Mouse (Mus musculus): ENCODE results near the gene Fam167b. TPM values are rescaled to one million over a fixed set of nuclear protein-coding genes. Genes with fewer than 3 reads are reported as not detected.
"Not testable (repeated sequence)": the region's sequence is repeated elsewhere in the genome, so short reads cannot be mapped to it uniquely, and the experiment has no call there.

Fam167b gene
- polyA plus RNA-seq, 1 experiment: not detected

- no peak for TF ChIP-seq CTCF (IDR thresholded peaks at IDR 0.05; ENCODE audit: borderline replicate concordance, insufficient read depth, low read length)
- no peak for TF ChIP-seq POLR2A (IDR thresholded peaks at IDR 0.05; ENCODE audit: low read depth, low read length)
- no peak overlapping the region for H3K27ac ChIP-seq (ENCODE audit: insufficient read depth, low read length)
- H3K4me1 ChIP-seq (ENCODE audit: control insufficient read depth, insufficient read depth, low read length): no peaks in the 10 kb centered on the region
- no peak overlapping the region for H3K4me3 ChIP-seq (ENCODE audit: insufficient read depth, low read length)
These were observed 28.1 kb downstream of the Fam167b start for GRCm38 (mm10) chr4:129550295-129550694.

GRCm38 (mm10) chr4:129549306-129549705 is 29.0 kb downstream of the Fam167b start:
- Histone ChIP-seq H3K27ac (ENCODE audit: insufficient read depth, low read length) (no peak overlapping the region), H3K4me1 (ENCODE audit: control insufficient read depth, insufficient read depth, low read length) (no peaks in the 10 kb centered on the region), H3K4me3 (ENCODE audit: insufficient read depth, low read length) (no peak overlapping the region)
- TF ChIP-seq POLR2A (IDR thresholded peaks at IDR 0.05; ENCODE audit: low read depth, low read length) (no peak), CTCF (IDR thresholded peaks at IDR 0.05; ENCODE audit: borderline replicate concordance, insufficient read depth, low read length) (no peak)

- H3K4me1 ChIP-seq (ENCODE audit: control insufficient read depth, insufficient read depth, low read length); H3K27ac ChIP-seq (ENCODE audit: insufficient read depth, low read length); H3K4me3 ChIP-seq (ENCODE audit: insufficient read depth, low read length): not testable (repeated sequence)
These were observed 30.7 kb downstream of the Fam167b start for GRCm38 (mm10) chr4:129547631-129548030.

- Histone ChIP-seq H3K27ac (ENCODE audit: insufficient read depth, low read length) (no peak overlapping the region), H3K4me3 (ENCODE audit: insufficient read depth, low read length) (no peak overlapping the region), H3K4me1 (ENCODE audit: control insufficient read depth, insufficient read depth, low read length) (no peaks in the 10 kb centered on the region)
- TF ChIP-seq CTCF (IDR thresholded peaks at IDR 0.05; ENCODE audit: borderline replicate concordance, insufficient read depth, low read length): no peak
- TF ChIP-seq POLR2A (IDR thresholded peaks at IDR 0.05; ENCODE audit: low read depth, low read length): no peak
These were observed 34.2 kb downstream of the Fam167b start for GRCm38 (mm10) chr4:129544106-129544505.

- Histone ChIP-seq H3K4me1 (ENCODE audit: control insufficient read depth, insufficient read depth, low read length) (no peaks in the 10 kb centered on the region), H3K27ac (ENCODE audit: insufficient read depth, low read length) (peak within 1 kb of the TSS; percentile 57), H3K4me3 (ENCODE audit: insufficient read depth, low read length) (peak within 1 kb of the TSS; percentile 83)
- TF ChIP-seq CTCF (IDR thresholded peaks at IDR 0.05; ENCODE audit: borderline replicate concordance, insufficient read depth, low read length) (no peak), POLR2A (IDR thresholded peaks at IDR 0.05; ENCODE audit: low read depth, low read length) (peak; percentile 77)
These were observed 35.7 kb downstream of the Fam167b start, which contains the start of gene Hdac1 for GRCm38 (mm10) chr4:129542592-129543141. Gene Hdac1 (minus strand): TSS chr4:129542713.

- TF ChIP-seq POLR2A (IDR thresholded peaks at IDR 0.05; ENCODE audit: low read depth, low read length) (no peak), CTCF (IDR thresholded peaks at IDR 0.05; ENCODE audit: borderline replicate concordance, insufficient read depth, low read length) (peak; percentile 21; the same call in 1 of the 2 replicates)
- Histone ChIP-seq H3K27ac (ENCODE audit: insufficient read depth, low read length) (no peak overlapping the region), H3K4me3 (ENCODE audit: insufficient read depth, low read length) (peak overlapping the region; percentile 83), H3K4me1 (ENCODE audit: control insufficient read depth, insufficient read depth, low read length) (no peaks in the 10 kb centered on the region)
These were observed 36.3 kb downstream of the Fam167b start for GRCm38 (mm10) chr4:129541868-129542591.

- TF ChIP-seq CTCF (IDR thresholded peaks at IDR 0.05; ENCODE audit: borderline replicate concordance, insufficient read depth, low read length): peak; percentile 26; the same call in 1 of the 2 replicates
- no peak for TF ChIP-seq POLR2A (IDR thresholded peaks at IDR 0.05; ENCODE audit: low read depth, low read length)
- H3K4me1 ChIP-seq (ENCODE audit: control insufficient read depth, insufficient read depth, low read length): no peaks in the 10 kb centered on the region; the same call in 1 of the 2 replicates
- H3K27ac ChIP-seq (ENCODE audit: insufficient read depth, low read length): no peak overlapping the region
- H3K4me3 ChIP-seq (ENCODE audit: insufficient read depth, low read length): no peak overlapping the region
These were observed 38.3 kb downstream of the Fam167b start for GRCm38 (mm10) chr4:129540012-129540411.

- not testable (repeated sequence) for H3K4me1 ChIP-seq (ENCODE audit: control insufficient read depth, insufficient read depth, low read length); H3K4me3 ChIP-seq (ENCODE audit: insufficient read depth, low read length); H3K27ac ChIP-seq (ENCODE audit: insufficient read depth, low read length)
These were observed 49.4 kb downstream of the Fam167b start for GRCm38 (mm10) chr4:129528901-129529300.

Other genes starting within 250 kb of the Fam167b start
- 183 and 229 TPM in 2 replicates for gene Rbbp4, start 243.2 kb downstream of the Fam167b start, polyA plus RNA-seq (2011; ENCODE audit: insufficient read length, low read depth, missing spikeins)
- 91.1 and 110 TPM in 2 replicates for gene Zbtb8os, start 242.9 kb downstream of the Fam167b start, polyA plus RNA-seq (2011; ENCODE audit: insufficient read length, low read depth, missing spikeins)
- 5.0 and 6.9 TPM in 2 replicates for gene Zbtb8a, start 200.4 kb downstream of the Fam167b start, polyA plus RNA-seq (2011; ENCODE audit: insufficient read length, low read depth, missing spikeins)
- not detected in 2 replicates for gene Zbtb8b, start 137.7 kb downstream of the Fam167b start, polyA plus RNA-seq (2011; ENCODE audit: insufficient read length, low read depth, missing spikeins)
- 23.9 and 35.3 TPM in 2 replicates for gene Bsdc1, start 117.0 kb downstream of the Fam167b start, polyA plus RNA-seq (2011; ENCODE audit: insufficient read length, low read depth, missing spikeins)
- not detected in 2 replicates for gene Tssk3, start 87.5 kb downstream of the Fam167b start, polyA plus RNA-seq (2011; ENCODE audit: insufficient read length, low read depth, missing spikeins)
- not detected in 2 replicates for gene Fam229a, start 87.4 kb downstream of the Fam167b start, polyA plus RNA-seq (2011; ENCODE audit: insufficient read length, low read depth, missing spikeins)
- 131 and 157 TPM in 2 replicates for gene Marcksl1, start 65.0 kb downstream of the Fam167b start, polyA plus RNA-seq (2011; ENCODE audit: insufficient read length, low read depth, missing spikeins)
- 150 and 156 TPM in 2 replicates for gene Hdac1, start 35.8 kb downstream of the Fam167b start, polyA plus RNA-seq (2011; ENCODE audit: insufficient read length, low read depth, missing spikeins)
- 3.0 and 5.2 TPM in 2 replicates for gene Lck, start 4.9 kb downstream of the Fam167b start, polyA plus RNA-seq (2011; ENCODE audit: insufficient read length, low read depth, missing spikeins)
- gene Eif3i, start 22.1 kb upstream of the Fam167b start, polyA plus RNA-seq (2011; ENCODE audit: insufficient read length, low read depth, missing spikeins): 217 and 251 TPM in 2 replicates
- gene Tmem234, start 22.1 kb upstream of the Fam167b start, polyA plus RNA-seq (2011; ENCODE audit: insufficient read length, low read depth, missing spikeins): 110 and 112 TPM in 2 replicates
- 0.68 TPM in 1 of 2 replicates, not detected in the other for gene Dcdc2b, start 35.7 kb upstream of the Fam167b start, polyA plus RNA-seq (2011; ENCODE audit: insufficient read length, low read depth, missing spikeins)
- 19.5 TPM in 2 replicates for gene Iqcc, start 40.5 kb upstream of the Fam167b start, polyA plus RNA-seq (2011; ENCODE audit: insufficient read length, low read depth, missing spikeins)
- gene Ccdc28b, start 45.4 kb upstream of the Fam167b start, polyA plus RNA-seq (2011; ENCODE audit: insufficient read length, low read depth, missing spikeins): 11.7 and 13.6 TPM in 2 replicates
- gene Txlna, start 62.5 kb upstream of the Fam167b start, polyA plus RNA-seq (2011; ENCODE audit: insufficient read length, low read depth, missing spikeins): 52.8 and 56.2 TPM in 2 replicates
- gene Kpna6, start 94.2 kb upstream of the Fam167b start, polyA plus RNA-seq (2011; ENCODE audit: insufficient read length, low read depth, missing spikeins): 80.7 and 84.3 TPM in 2 replicates
- gene Tmem39b, start 118.3 kb upstream of the Fam167b start, polyA plus RNA-seq (2011; ENCODE audit: insufficient read length, low read depth, missing spikeins): 15.4 and 19.1 TPM in 2 replicates
- 113 and 146 TPM in 2 replicates for gene Khdrbs1, start 163.8 kb upstream of the Fam167b start, polyA plus RNA-seq (2011; ENCODE audit: insufficient read length, low read depth, missing spikeins)
- 501 and 598 TPM in 2 replicates for gene Ptp4a2, start 232.7 kb upstream of the Fam167b start, polyA plus RNA-seq (2011; ENCODE audit: insufficient read length, low read depth, missing spikeins)